Mouse (Mus musculus) cortical plate, adult 2 months (tissue): ENCODE data around the gene Bcan.

Experiments
- CTCF ChIP-seq: fragments of 200-500 bp; IDR thresholded peaks from 2 replicates; pipeline ENCODE4 v1.5.1; 2011; ENCODE audit warnings: mild to moderate bottlenecking, control low read depth, low read length; ENCODE audit not compliant: insufficient read depth; ENCODE audit errors: extremely low read depth
- POLR2A ChIP-seq: fragments of 200-500 bp; IDR thresholded peaks from 2 replicates; pipeline ENCODE4 v1.6.1; 2011; ENCODE audit warnings: mild to moderate bottlenecking, low read length, control low read depth; ENCODE audit not compliant: insufficient read depth; ENCODE audit errors: extremely low read depth

GRCm38 (mm10) chr3:88010634-88011265 lies 10.7 kb upstream of the Bcan start:
- TF ChIP-seq POLR2A (no peak), CTCF (peak; percentile 48)
